Mouse (Mus musculus) frontal cortex, postnatal 14 days (tissue): ENCODE measurements at regions not wholly inside any gene's neighbourhood (a gene's known extent, or its start where the extent isn't known, plus 50 kb on each side); places are given as distances from the start of the nearest gene placed in this dataset.

Source experiments
- DNase-seq, 2 experiments: peaks; one replicate each; pipeline ENCODE4 v3.0.0; 2022; ENCODE audit warnings: low spot score in 2 of 2

GRCm38 (mm10) chr8:113183186-113183585 is 452.2 kb upstream of the Mon1b start:
- no peak for DNase-seq

- no peak for DNase-seq
Observed at GRCm38 (mm10) chr8:113190537-113190936, 444.9 kb upstream of the Mon1b start.

GRCm38 (mm10) chr8:113191537-113191936 is 443.9 kb upstream of the Mon1b start:
- no peak for DNase-seq
